Mouse (Mus musculus): Measurements from ENCODE around the gene Pim2.

GRCm38 (mm10) chrX:7863181-7863580, 14.9 kb upstream of the Pim2 start:
- TF ChIP-seq POLR2A (IDR thresholded peaks at IDR 0.05; ENCODE audit: borderline replicate concordance, extremely low read depth, low read depth, low read length) = no peak
- TF ChIP-seq CTCF (IDR thresholded peaks at IDR 0.05; ENCODE audit: insufficient read depth, low read length) = no peak
